Mouse (Mus musculus): ENCODE measurements around the gene Ppp2r5a. TPM values are rescaled to one million over a fixed set of nuclear protein-coding genes. Genes with fewer than 3 reads are reported as not detected.
A peak's percentile ranks its signal among the peaks of the same experiment; 100 is the strongest.

Gene Ppp2r5a
- polyA plus RNA-seq, 1 experiment from 2014 or later, result 18.4 TPM

- H3K27ac ChIP-seq (replicated peaks), result no peak overlapping the region
- no peak overlapping the region for H3K9ac ChIP-seq
- H3K4me3 ChIP-seq (replicated peaks), result no peak overlapping the region
- no peaks in the 10 kb centered on the region for H3K9me3 ChIP-seq (replicated peaks)
- WGBS (ENCODE audit: insufficient replicate concordance), result 72% methylated on average over 3 of the region's 3 CpGs
- H3K4me1 ChIP-seq (replicated peaks), result peaks cover 8% of the 10 kb centered on the region
- H3K4me2 ChIP-seq, result no peak overlapping the region
- H3K27me3 ChIP-seq, result no peaks in the 10 kb centered on the region
- no peak for ATAC-seq (ENCODE audit: insufficient read depth)
- H3K36me3 ChIP-seq (replicated peaks), result no peaks in the 10 kb centered on the region; the same call in 1 of the 2 replicates
Observed at GRCm38 (mm10) chr1:191380843-191381242, 22.2 kb downstream of the Ppp2r5a start.

GRCm38 (mm10) chr1:191378080-191378479 is 25.0 kb downstream of the Ppp2r5a start:
- Histone ChIP-seq H3K9me3 (replicated peaks) (no peaks in the 10 kb centered on the region), H3K4me3 (replicated peaks) (no peak overlapping the region), H3K4me1 (replicated peaks) (peaks cover 25% of the 10 kb centered on the region), H3K27me3 (no peaks in the 10 kb centered on the region), H3K9ac (no peak overlapping the region), H3K36me3 (replicated peaks) (no peaks in the 10 kb centered on the region; the same call in 1 of the 2 replicates), H3K4me2 (no peak overlapping the region), H3K27ac (replicated peaks) (no peak overlapping the region)
- WGBS (ENCODE audit: insufficient replicate concordance), result 82% methylated on average over 2 of the region's 2 CpGs
- ATAC-seq (ENCODE audit: insufficient read depth), result no peak

DNA sequence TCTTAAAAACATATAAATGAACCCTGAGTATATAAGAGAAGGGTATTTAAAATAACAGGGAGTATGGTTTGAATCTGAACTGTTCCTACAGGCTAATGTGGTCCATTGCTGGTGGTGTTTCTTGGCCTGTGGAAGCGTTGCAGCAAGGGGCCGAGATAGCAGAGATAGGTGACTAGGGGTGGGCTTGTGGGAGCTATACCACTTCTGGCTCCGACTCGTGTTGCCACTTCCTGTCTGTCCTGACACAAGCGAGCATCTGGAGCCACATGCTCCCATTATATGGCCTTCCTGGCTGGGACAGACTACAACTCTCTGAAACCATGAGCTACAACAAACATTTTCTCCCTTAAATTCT is 27.5 kb downstream of the Ppp2r5a start:
- peaks cover 22% of the 10 kb centered on the region for H3K4me1 ChIP-seq (replicated peaks)
- peak overlapping the region; percentile 54 for H3K4me2 ChIP-seq
- no peak overlapping the region; the same call in 1 of the 2 replicates for H3K4me3 ChIP-seq (replicated peaks)
- H3K27me3 ChIP-seq, result no peaks in the 10 kb centered on the region
- H3K9me3 ChIP-seq (replicated peaks), result no peaks in the 10 kb centered on the region
- WGBS (ENCODE audit: insufficient replicate concordance), result 14% methylated on average over 5 of the region's 5 CpGs
- no peak overlapping the region for H3K9ac ChIP-seq
- peak; percentile 35 for ATAC-seq (ENCODE audit: insufficient read depth)
- peaks cover 14% of the 10 kb centered on the region for H3K36me3 ChIP-seq (replicated peaks)
- peak overlapping the region; percentile 70 for H3K27ac ChIP-seq (replicated peaks)

- Histone ChIP-seq H3K27ac (replicated peaks) (peak overlapping the region; percentile 70; the same call in 1 of the 2 replicates), H3K9me3 (replicated peaks) (no peaks in the 10 kb centered on the region), H3K4me2 (peak overlapping the region; percentile 54), H3K4me3 (replicated peaks) (no peak overlapping the region; the same call in 1 of the 2 replicates), H3K4me1 (replicated peaks) (peaks cover 22% of the 10 kb centered on the region), H3K27me3 (no peaks in the 10 kb centered on the region), H3K36me3 (replicated peaks) (peaks cover 16% of the 10 kb centered on the region), H3K9ac (no peak overlapping the region)
- peak; percentile 93 for ATAC-seq (ENCODE audit: insufficient read depth)
- WGBS (ENCODE audit: insufficient replicate concordance), result 31% methylated on average over 10 of the region's 10 CpGs
Observed at GRCm38 (mm10) chr1:191374993-191375643, 28.0 kb downstream of the Ppp2r5a start.

DNA sequence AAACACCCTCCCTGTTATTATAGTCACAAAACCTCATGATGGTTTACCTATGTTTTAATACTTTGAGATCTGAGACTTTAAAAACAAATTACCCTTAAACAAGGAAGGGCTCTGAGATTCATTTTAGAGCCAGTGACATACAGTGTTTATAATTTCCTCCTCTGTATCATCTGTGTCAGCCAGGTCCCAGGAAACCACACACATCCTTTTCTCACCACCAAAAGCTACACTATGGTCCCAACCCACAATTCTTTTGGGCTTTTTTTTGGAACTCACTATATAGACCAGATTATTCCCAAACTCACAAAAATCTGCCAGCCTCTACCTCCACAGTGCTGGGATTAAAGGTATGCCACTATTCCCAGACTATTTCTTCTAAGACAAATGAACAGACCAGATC is 33.9 kb downstream of the Ppp2r5a start:
- no peaks in the 10 kb centered on the region for H3K27me3 ChIP-seq
- H3K36me3 ChIP-seq (replicated peaks), result peaks cover 61% of the 10 kb centered on the region
- H3K4me1 ChIP-seq (replicated peaks), result peaks cover 4% of the 10 kb centered on the region; the same call in 1 of the 2 replicates
- H3K4me2 ChIP-seq, result no peak overlapping the region
- no peak overlapping the region for H3K9ac ChIP-seq
- H3K9me3 ChIP-seq (replicated peaks), result no peaks in the 10 kb centered on the region
- ATAC-seq (ENCODE audit: insufficient read depth), result no peak
- H3K27ac ChIP-seq (replicated peaks), result no peak overlapping the region
- no peak overlapping the region for H3K4me3 ChIP-seq (replicated peaks)

DNA sequence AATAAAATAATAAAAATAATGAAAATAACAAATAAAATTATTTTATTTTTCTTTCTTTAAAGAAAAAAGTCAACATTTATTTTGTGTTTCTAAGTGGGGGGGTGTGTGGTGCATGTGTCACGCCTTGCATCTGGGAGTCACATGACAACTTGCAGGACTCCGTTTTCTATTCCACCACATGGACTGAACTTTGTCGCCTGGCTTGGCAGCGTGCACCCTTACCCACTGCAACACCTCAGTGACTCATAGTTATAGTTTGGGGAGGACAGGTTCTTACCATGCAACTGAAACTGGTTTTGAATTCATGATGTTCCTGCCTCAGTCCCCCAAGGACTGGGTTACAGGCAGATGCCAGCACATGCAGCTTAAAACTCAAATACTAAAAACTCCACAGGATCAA is 34.9 kb downstream of the Ppp2r5a start:
- Histone ChIP-seq H3K9ac (no peak overlapping the region), H3K27me3 (no peaks in the 10 kb centered on the region), H3K4me2 (no peak overlapping the region), H3K27ac (replicated peaks) (no peak overlapping the region), H3K4me3 (replicated peaks) (no peak overlapping the region), H3K9me3 (replicated peaks) (no peaks in the 10 kb centered on the region), H3K4me1 (replicated peaks) (no peaks in the 10 kb centered on the region), H3K36me3 (replicated peaks) (peaks cover 68% of the 10 kb centered on the region)
- 92% methylated on average over 4 of the region's 4 CpGs for WGBS (ENCODE audit: insufficient replicate concordance)
- ATAC-seq (ENCODE audit: insufficient read depth), result no peak

GRCm38 (mm10) chr1:191364477-191364876 is 38.6 kb downstream of the Ppp2r5a start:
- H3K9me3 ChIP-seq (replicated peaks), result no peaks in the 10 kb centered on the region
- ATAC-seq (ENCODE audit: insufficient read depth), result no peak
- no peak overlapping the region for H3K9ac ChIP-seq
- H3K27ac ChIP-seq (replicated peaks), result no peak overlapping the region
- no peaks in the 10 kb centered on the region for H3K27me3 ChIP-seq
- WGBS (ENCODE audit: insufficient replicate concordance), result 52% methylated on average over 4 of the region's 4 CpGs
- peaks cover 82% of the 10 kb centered on the region for H3K36me3 ChIP-seq (replicated peaks)
- H3K4me1 ChIP-seq (replicated peaks), result no peaks in the 10 kb centered on the region
- no peak overlapping the region for H3K4me2 ChIP-seq
- H3K4me3 ChIP-seq (replicated peaks), result no peak overlapping the region

GRCm38 (mm10) chr1:191362412-191362811 is 40.7 kb downstream of the Ppp2r5a start:
- Histone ChIP-seq H3K4me3 (replicated peaks) (no peak overlapping the region), H3K4me1 (replicated peaks) (no peaks in the 10 kb centered on the region), H3K27me3 (no peaks in the 10 kb centered on the region), H3K4me2 (no peak overlapping the region), H3K36me3 (replicated peaks) (peaks cover 85% of the 10 kb centered on the region), H3K9ac (no peak overlapping the region), H3K9me3 (replicated peaks) (no peaks in the 10 kb centered on the region), H3K27ac (replicated peaks) (no peak overlapping the region)
- no peak for ATAC-seq (ENCODE audit: insufficient read depth)
- WGBS (ENCODE audit: insufficient replicate concordance), result 65% methylated on average over 6 of the region's 6 CpGs

DNA sequence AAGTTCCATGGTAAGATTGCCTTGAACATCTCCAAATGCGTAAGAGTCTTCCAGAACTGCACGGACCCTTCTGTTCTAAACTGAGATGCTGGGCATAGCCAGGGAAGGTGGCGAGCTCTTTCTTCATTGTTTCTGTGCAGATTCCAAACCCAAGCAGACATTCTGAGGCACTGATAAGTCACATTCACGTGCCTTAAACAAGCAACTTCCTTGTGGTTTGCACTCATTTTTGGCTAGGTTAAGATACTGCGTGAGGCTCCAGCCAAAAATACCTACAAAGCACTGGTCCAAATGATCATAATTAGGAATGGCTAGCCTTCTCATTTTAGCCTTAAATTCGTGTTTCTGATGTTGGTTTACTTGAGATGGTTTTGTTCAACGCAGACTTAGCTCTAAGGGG is 43.6 kb downstream of the Ppp2r5a start:
- Histone ChIP-seq H3K36me3 (replicated peaks) (peaks cover 86% of the 10 kb centered on the region), H3K27me3 (no peaks in the 10 kb centered on the region), H3K27ac (replicated peaks) (no peak overlapping the region), H3K4me1 (replicated peaks) (no peaks in the 10 kb centered on the region), H3K4me3 (replicated peaks) (no peak overlapping the region), H3K9ac (no peak overlapping the region), H3K4me2 (no peak overlapping the region), H3K9me3 (replicated peaks) (no peaks in the 10 kb centered on the region)
- WGBS (ENCODE audit: insufficient replicate concordance), result 61% methylated on average over 7 of the region's 7 CpGs
- ATAC-seq (ENCODE audit: insufficient read depth), result no peak

DNA sequence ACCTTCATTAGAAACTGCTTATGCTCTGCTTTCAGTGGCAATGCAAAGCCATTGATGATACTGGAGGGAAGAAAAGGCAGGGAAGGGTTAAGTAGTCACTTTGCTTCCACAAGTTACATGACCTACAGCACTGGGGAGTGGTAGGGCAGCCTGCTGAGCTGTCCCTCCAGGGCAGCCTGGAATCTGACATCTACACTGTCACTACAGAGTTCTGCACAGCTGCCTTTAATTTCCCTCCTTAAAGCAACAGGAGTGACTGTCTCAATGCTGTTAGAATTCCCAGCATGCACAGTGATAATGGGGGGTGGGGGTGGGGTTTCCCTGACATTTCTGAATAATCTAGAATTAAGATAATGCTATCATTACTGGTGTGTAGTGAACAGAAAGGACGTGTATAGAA is 46.1 kb downstream of the Ppp2r5a start:
- no peak for ATAC-seq (ENCODE audit: insufficient read depth)

GRCm38 (mm10) chr1:191353836-191354235 is 49.2 kb downstream of the Ppp2r5a start:
- no peak for ATAC-seq (ENCODE audit: insufficient read depth)
- Histone ChIP-seq H3K4me2 (no peak overlapping the region), H3K4me3 (replicated peaks) (no peak overlapping the region), H3K4me1 (replicated peaks) (peaks cover 7% of the 10 kb centered on the region), H3K27me3 (no peaks in the 10 kb centered on the region), H3K9me3 (replicated peaks) (no peaks in the 10 kb centered on the region), H3K27ac (replicated peaks) (no peak overlapping the region), H3K9ac (no peak overlapping the region), H3K36me3 (replicated peaks) (peaks cover 94% of the 10 kb centered on the region)
- WGBS (ENCODE audit: insufficient replicate concordance), result 86% methylated on average over 4 of the region's 4 CpGs

More for the DNA sequence above, 46.1 kb downstream of the Ppp2r5a start:
- Histone ChIP-seq H3K27ac (replicated peaks) (no peak overlapping the region), H3K27me3 (no peaks in the 10 kb centered on the region), H3K36me3 (replicated peaks) (peaks cover 91% of the 10 kb centered on the region), H3K4me3 (replicated peaks) (no peak overlapping the region), H3K9ac (no peak overlapping the region), H3K4me2 (no peak overlapping the region), H3K9me3 (replicated peaks) (no peaks in the 10 kb centered on the region), H3K4me1 (replicated peaks) (no peaks in the 10 kb centered on the region)
- WGBS (ENCODE audit: insufficient replicate concordance), result 48% methylated on average over 1 of the region's 1 CpGs
